Mouse (Mus musculus) spleen, adult 2 months (tissue): ENCODE results near the gene Vmn1r66.

ENCODE experiments used
- CTCF ChIP-seq: fragments of 200-500 bp; IDR thresholded peaks from 2 replicates; pipeline ENCODE4 v1.5.1; 2011; ENCODE audit warnings: mild to moderate bottlenecking, inconsistent platforms; ENCODE audit not compliant: insufficient read depth, insufficient read length, insufficient replicate concordance; ENCODE audit errors: extremely low read depth
- POLR2A ChIP-seq: fragments of 200-500 bp; IDR thresholded peaks from 2 replicates; pipeline ENCODE4 v1.6.1; 2011; ENCODE audit warnings: low read depth, low read length, inconsistent platforms

- no peak for TF ChIP-seq POLR2A
- no peak for TF ChIP-seq CTCF
Measured at GRCm38 (mm10) chr7:10277906-10278305, at the start of gene Vmn1r66.
